Mouse (Mus musculus) left cerebral cortex, adult 6 months (tissue): ENCODE data around the gene Stoml2. TPM values are rescaled to one million over a fixed set of nuclear protein-coding genes. Genes with fewer than 3 reads are reported as not detected.

ENCODE experiments used
- long read RNA-seq, 2 experiments: library from polyadenylated mRNA; unstranded; transcript quantifications; one replicate each; pipeline ENCODE4 v2.0.0; 2019 to 2020
- polyA plus RNA-seq: library from polyadenylated mRNA; unstranded; fragments of <200 nt; fragmentation: Nextera tagmentation; gene quantifications from 2 replicates; pipeline ENCODE4 v1.2.3, GENCODE M21; 2021

The Stoml2 gene
- 193 and 209 TPM in 2 replicates for polyA plus RNA-seq
- long read RNA-seq, experiment 1, transcript Stoml2-201 (10 exons, 1,874 nt): major isoform, 145 of 243 reads
- long read RNA-seq, experiment 1, partial matches to known transcripts: 11 of 243 reads
- long read RNA-seq, experiment 1, other reads (novel, unspliced or antisense): 87 of 243 reads
- long read RNA-seq, experiment 2, transcript Stoml2-201 (10 exons, 1,874 nt): major isoform, 106 of 175 reads
- long read RNA-seq, experiment 2, partial matches to known transcripts: 7 of 175 reads
- long read RNA-seq, experiment 2, other reads (novel, unspliced or antisense): 61 of 175 reads

DNA sequence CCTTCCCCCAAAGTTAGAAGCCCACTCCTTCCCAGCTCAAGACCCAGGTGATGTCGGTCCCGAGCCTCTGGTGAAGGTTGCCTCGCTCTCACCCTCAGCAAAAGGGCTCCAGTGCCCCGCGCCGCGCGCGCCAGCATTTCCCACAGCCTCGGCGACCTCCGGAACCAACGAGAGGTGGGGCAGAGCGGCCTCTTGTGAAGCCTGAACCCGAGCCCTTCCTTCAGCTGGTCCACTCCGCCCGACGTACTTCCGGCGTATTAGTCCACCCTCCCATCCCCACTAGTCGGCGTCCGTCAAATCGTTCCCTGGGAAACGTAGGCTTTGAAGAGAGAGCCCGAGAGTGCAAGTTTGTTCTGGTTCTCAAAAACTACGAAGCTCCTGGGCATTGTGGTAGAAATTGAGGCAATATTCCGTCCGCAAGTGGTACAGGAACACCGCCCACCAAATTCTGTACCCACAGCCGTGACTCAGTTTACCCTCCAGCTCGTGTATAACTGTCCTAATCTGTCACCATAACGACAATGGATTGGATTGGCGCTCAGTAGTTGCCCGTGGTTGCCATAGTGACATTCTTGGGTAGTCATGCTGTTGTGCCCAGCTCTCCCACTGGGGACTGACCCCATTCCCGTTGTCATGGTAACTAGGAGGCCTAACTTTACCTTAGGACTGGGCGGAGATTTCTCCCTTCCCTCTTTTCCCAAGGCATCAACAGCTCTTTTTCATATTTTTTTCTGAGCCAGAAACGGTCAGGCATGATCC, at the start of gene Stoml2:
Gene Stoml2, minus strand, starts transcription at position 474 of the 759 bp plus-strand sequence.

DNA sequence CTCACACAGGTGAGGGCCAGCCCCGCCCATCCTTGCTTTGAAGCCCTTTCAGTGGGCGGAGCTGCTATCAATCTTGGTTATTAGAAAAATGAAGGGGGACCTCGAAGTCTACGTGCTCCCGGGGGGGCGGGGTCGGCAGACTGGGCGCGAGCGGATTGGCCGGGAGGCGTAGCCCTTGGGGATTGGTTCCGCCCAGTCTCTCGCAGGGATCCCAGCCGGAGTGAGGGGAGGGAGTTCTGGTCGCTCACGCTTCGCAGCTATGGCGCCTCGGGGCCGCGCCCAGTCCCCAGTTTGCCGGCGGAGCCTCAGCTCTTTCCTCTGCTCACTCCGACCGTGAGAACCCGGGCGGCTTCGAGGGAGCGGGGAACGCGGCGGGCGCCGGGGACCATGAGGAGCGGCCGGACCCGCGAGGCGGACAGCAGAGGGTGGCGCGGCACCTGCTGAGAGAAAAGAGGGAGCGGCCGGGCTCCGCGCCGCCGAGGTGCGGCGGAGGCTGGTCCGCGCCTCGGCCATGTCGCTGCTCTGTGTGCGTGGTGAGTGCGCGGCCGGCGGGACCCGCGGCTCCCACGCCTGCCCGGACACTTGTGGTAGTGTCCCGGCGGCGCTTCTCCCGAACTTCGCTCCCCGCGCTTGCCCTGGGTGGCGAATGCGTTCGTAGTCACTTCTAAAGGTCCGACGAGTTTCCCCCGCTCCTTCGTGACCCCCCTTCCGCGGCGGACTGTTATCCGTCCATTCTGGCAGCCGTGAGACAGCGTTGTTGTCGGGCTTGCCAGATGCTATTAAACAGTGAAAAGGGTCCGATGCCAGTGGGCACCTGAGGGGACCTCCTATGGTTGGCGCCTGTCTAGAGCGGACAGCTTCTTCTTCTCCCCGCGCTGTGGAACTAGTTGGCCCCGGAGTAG, 27.5 kb upstream of the Stoml2 start, which contains the start of gene Unc13b:
Gene Unc13b, plus strand, starts transcription at position 201 of the 902 bp plus-strand sequence.

DNA sequence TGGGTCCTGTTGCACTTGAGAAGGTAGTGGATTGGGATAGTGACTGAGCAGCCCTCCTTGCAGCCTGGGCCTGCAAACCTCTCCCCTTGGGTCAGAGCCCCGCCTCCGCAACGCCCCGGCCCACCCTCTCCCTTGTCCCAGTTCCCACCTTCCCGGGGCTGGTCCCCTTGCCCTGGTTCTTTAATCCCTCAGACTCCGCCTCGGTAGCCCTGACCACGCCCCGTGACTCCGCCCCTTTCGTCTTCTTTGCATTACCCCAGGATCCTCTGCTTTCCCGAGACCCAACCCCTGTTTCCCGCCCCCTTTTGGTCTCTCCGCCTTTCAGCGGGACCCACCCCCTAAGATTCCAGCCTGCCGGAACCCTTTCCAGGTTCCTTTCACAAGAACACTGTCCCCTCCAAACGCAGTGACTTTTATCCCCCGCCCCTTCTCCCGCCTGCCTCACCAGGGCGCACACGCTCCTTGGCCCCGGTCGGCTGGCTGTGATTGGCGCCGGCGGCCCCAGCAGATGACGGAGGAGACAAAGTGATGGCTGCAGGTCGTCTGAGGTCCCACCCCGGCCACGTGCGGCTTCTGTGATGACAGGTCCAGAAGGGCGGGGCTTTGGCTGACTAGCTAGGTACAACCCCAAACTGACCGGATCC, 14.3 kb upstream of the Stoml2 start, which contains the start of gene Fam214b:
Gene Fam214b, minus strand, starts transcription at position 562 of the 644 bp plus-strand sequence.

GRCm38 (mm10) chr4:43025084-43025960, 6.2 kb downstream of the Stoml2 start, which contains the start of gene Pigo:
Pigo (minus strand) TSS chr4:43025819.

DNA sequence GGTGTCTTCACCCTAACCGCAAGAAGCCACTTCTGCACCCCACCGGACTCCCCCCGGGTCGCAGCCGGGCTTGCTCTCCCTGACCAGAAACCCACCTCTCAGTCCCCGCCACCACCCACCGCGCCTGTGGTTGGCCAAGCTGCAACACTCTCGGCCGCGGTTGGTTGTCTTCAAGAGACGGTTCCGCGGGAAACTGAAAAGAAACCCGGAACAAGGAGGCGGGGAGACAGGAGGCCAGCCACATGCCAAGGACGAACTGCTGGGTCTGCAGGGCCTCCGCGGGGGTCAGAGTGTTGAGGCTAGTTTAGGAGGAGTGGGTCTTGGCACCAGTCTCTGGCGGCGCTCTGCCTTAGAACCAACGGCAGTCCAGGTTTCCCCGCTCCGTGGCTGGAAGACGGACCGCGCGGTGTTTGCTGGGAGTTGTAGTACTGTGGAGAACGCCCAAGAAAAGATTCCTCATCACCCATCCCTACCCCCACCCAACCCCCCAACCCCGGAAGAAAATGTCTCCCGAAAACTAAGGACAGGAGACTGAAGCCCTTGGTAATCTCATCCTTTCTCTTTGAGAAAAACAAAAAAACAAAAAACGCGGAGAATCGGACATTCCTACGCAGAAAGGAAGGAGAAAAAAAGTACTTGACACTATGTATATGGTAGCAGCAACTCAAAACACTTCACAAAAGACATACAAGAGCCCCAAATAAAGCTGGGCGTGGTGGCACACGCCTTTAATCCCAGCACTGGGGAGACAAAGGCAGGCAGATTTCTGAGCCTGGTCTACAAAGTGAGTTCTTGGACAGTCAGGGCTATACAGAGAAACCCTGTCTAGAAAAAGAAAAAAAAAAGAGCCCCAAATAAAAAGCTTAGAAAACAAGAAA, 21.1 kb downstream of the Stoml2 start, which contains the start of gene Fancg:
Gene Fancg, minus strand, starts transcription at position 346 of the 878 bp plus-strand sequence.

GRCm38 (mm10) chr4:43000141-43000986, 31.1 kb downstream of the Stoml2 start, which contains the start of gene Vcp:
Vcp (minus strand) TSS chr4:43000507.

Other genes with a start within 250 kb of the Stoml2 start
- 0.03 and 0.07 TPM in 2 replicates for gene Fam205a1, start 177.8 kb downstream of the Stoml2 start, polyA plus RNA-seq
- gene Gm12394, start 174.9 kb downstream of the Stoml2 start, polyA plus RNA-seq: 0.80 and 3.1 TPM in 2 replicates
- 3.2 and 7.8 TPM in 2 replicates for gene Fam205c, start 157.5 kb downstream of the Stoml2 start, polyA plus RNA-seq
- gene Phf24, start 115.0 kb downstream of the Stoml2 start, polyA plus RNA-seq: 72.3 and 79.6 TPM in 2 replicates
- gene Dnajb5, start 81.9 kb downstream of the Stoml2 start, polyA plus RNA-seq: 30.2 and 37.0 TPM in 2 replicates
- 0.20 and 0.23 TPM in 2 replicates for gene 1700022I11Rik, start 62.1 kb downstream of the Stoml2 start, polyA plus RNA-seq
- 149 and 171 TPM in 2 replicates for gene Vcp, start 31.2 kb downstream of the Stoml2 start, polyA plus RNA-seq
- 3.9 and 5.4 TPM in 2 replicates for gene Fancg, start 21.2 kb downstream of the Stoml2 start, polyA plus RNA-seq
- 9.5 and 12.2 TPM in 2 replicates for gene Pigo, start 5.9 kb downstream of the Stoml2 start, polyA plus RNA-seq
- gene Fam214b, start 14.5 kb upstream of the Stoml2 start, polyA plus RNA-seq: 6.6 and 8.5 TPM in 2 replicates
- 3.8 and 4.9 TPM in 2 replicates for gene Unc13b, start 27.2 kb upstream of the Stoml2 start, polyA plus RNA-seq
- 0.24 TPM in 1 of 2 replicates, not detected in the other for gene Atp8b5, start 235.4 kb upstream of the Stoml2 start, polyA plus RNA-seq